Mouse (Mus musculus) ES-CJ7 (cell line): ENCODE data around the gene Sept5.

ENCODE experiments used
- DNase-seq: peaks from one replicate; pipeline ENCODE4 v3.0.0; 2011; ENCODE audit warnings: low read depth, low spot score

Gene Sept5

DNA sequence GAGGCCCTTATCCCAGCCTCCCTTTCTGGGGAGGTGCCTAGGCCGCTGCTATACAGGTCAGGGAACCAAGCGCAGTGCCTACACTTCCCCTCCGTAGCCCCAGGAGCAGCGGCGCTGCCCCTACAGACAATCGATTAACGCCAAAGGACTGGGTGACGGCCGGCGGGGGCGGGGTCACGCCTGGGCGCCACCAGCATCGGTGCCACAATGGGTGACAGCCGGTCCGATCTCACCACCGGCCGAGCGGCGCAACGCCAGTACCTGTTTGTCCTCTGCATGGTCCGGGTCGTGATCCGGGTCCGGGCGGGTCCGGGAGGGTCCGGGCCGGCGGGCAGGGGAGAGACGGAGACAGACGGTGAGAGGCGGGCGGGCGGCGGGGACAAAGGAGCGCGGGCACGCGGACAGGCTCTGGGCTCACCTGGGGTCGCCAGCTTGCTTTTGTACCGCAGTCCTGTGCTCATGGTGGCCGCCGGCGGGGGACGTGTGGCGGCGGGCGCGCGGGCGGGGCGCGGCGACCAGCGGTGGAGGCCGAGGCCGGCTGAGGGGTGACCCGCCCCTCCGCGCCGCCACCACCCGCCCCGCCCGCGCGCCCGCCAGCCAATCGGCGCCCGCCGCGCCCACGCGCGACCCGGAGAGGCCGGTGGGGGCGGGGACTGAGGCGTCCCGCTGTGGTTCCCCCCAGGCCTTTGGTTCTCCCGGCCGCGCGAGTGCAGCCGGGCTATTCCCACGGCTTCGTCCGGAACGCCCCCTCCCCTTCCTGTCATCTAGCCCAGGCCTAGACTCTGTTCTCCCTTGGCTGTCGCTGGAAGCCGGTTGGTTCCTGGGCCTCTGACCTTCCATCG is at the start of gene Sept5:
Sept5 (minus strand) TSS at position 565 of the 842 bp plus-strand sequence.
- no peak for DNase-seq

DNA sequence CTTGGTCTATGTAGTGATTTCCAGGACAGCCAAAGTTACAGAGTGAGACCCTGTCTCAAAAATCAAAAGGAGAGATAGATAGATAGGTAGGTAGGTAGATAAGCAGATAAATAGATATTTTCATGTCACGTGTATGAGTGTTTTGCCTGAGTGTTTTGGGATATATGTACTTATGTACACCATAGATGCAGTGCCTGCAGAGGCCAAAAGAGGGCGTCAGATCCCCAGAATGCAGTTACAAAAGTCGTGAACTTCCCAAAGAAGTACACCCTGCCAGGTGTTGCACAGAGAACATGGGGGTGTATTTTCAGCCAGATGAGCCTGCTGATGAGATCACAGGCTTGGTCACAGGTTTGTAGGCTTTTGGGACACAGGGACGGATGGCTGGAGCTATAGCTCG is 49.4 kb upstream of the Sept5 start:
- peak; percentile 66 for DNase-seq

GRCm38 (mm10) chr16:18677746-18678679 is 48.3 kb upstream of the Sept5 start:
- peak; percentile 87 for DNase-seq

DNA sequence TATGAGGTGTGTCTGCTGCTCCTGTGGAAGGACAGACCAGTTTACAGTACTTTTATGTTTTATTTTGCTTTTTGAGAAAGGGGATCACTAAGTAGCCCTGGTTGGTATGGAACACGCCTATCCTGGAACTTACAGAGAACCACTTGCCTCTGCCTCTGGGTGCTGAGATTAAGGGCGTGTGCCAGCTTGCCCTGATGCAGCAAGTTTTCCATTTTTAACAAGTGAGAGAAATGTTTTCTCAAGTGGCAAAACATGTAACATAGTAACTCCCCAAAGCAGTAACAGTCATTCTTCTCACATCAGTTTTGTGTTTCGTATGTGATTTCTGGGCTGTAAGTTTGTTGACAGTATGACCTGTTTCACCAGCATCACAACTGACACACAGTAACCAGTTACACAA is 43.3 kb upstream of the Sept5 start:
- no peak for DNase-seq

DNA sequence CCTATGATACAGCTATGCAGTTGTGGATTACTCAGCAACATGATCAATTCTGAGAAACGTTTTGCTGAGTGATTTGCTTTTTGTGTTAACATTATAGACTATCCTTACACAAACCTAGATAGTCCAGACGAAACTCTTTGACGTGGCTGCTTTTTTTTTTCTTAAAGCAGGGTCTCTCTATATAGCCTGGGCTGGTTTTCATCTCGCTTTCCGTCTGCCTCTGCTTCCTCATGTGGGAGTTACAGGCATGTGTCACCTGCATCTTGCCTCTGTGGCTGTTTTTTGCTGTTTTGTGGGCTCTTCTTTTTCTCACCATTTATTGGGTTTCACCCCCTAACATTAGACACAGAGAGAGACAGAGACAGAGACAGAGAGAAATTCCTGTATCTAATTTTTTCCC is 42.3 kb upstream of the Sept5 start:
- DNase-seq = no peak

GRCm38 (mm10) chr16:18669914-18670313 is 40.2 kb upstream of the Sept5 start:
- no peak for DNase-seq

- no peak for DNase-seq
Observed at GRCm38 (mm10) chr16:18658597-18658996, 28.8 kb upstream of the Sept5 start.

DNA sequence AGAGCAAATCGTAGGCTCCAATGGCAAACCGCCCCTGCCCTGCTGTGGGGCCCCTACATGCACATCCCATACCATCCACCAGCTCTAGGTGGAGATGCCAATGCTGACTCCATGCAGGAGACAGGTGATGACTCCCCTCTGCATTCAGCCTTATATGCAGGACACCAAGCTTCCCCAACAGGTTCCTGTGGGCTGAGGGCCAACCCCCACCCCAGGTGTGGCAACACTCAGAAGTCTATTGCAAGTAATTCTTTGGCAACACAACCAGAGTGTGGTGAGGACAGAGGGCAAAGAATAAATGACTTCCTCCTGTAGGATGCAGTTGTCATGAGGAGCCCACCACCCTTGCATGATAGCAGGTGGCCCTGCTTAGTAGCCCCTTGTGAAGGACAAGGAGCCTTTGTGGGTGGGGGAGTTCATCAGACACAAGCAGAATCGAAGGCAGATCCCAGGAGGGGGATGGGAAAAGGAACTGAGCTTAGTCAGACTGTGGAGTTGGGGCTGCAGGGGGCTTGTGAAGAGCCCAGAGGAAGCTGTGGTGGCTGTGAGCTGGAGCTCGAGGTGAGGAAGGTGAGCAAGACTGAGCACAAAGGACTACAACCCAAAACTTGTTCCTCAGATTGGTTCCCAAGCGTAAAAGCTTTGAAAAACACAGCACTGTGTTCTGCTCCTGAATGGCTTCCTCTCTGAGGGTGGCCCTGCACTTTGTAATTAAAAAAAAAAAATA is 25.8 kb upstream of the Sept5 start:
- DNase-seq = no peak

GRCm38 (mm10) chr16:18653290-18654160 is 23.8 kb upstream of the Sept5 start:
- peak; percentile 63 for DNase-seq

DNA sequence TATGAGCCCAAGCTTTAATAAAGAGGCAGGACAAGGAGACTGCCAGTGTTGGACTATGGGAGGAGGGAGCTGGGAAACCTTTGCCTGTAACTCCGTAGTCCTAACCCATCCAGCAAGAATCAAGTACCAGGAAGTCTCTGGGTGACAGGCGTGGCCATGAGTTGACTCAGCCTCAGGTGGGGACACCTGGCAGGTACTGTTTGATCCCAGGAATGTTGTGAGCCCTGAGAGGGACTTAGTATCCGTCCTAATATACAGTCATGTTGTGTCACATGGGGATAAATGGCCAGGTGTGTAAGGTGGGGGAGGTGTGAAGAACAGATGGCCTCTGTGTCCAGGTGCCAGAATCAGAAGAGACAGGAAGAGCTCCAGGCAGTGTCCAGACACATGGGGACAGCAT is 19.4 kb upstream of the Sept5 start:
- DNase-seq = no peak

GRCm38 (mm10) chr16:18645329-18645728 is 15.6 kb upstream of the Sept5 start:
- DNase-seq = no peak

- no peak for DNase-seq
Observed at GRCm38 (mm10) chr16:18644485-18644884, 14.7 kb upstream of the Sept5 start.

DNA sequence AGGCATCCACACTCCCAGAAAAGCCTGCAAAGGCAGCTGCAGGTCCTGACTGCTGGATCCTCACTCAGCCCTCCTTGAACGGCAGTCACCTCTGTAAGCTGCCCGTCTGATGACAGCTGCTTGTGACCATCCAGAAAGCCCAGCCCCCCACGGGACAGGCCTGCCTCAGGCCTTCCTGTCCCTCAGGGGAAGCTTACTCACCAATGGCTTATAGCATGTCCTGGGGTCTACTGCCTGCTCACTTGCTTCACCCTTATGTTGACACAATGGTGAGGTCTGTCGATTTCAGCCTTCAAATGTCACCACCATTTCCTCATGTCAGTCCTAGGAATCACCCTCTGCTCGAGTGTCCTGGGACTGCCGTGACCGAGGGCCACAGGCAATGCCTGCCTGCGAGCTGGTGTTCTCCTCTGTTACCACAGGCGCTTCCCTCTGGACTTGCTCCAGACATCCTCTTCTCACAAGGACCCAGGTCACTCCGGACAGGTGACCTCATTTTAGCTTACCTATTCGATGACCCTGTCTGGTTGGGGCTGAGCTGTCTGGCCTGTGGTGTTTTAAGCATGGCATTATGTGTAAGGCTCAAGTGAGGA is 13.7 kb upstream of the Sept5 start:
- no peak for DNase-seq

DNA sequence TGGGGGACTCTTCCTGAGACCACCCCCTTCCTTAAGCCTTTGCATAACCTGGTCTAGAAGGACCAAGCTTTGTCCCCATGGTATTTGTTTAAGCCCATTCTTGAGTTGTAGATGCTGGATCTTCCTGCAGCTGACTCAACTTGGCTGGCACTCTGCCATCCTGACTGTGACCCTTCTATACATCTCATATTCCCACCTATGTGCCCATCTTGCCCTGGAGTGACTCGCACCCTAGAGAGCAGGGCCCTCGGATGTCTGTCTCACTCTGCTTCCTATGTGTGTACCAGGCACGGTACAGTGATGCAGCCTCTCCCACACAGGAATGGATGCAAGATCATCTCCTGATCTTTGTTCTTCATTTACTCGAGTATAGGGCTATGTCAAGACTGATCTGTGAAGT is 13.1 kb upstream of the Sept5 start:
- DNase-seq = no peak

- DNase-seq = no peak
Observed at GRCm38 (mm10) chr16:18642291-18642690, 12.5 kb upstream of the Sept5 start.

- no peak for DNase-seq
Observed at GRCm38 (mm10) chr16:18639382-18639929, 9.7 kb upstream of the Sept5 start.

GRCm38 (mm10) chr16:18638396-18638795 is 8.6 kb upstream of the Sept5 start:
- DNase-seq = no peak

- DNase-seq = no peak
Observed at GRCm38 (mm10) chr16:18636804-18637203, 7.0 kb upstream of the Sept5 start.

- DNase-seq = no peak
Observed at GRCm38 (mm10) chr16:18636401-18636800, 6.6 kb upstream of the Sept5 start.

DNA sequence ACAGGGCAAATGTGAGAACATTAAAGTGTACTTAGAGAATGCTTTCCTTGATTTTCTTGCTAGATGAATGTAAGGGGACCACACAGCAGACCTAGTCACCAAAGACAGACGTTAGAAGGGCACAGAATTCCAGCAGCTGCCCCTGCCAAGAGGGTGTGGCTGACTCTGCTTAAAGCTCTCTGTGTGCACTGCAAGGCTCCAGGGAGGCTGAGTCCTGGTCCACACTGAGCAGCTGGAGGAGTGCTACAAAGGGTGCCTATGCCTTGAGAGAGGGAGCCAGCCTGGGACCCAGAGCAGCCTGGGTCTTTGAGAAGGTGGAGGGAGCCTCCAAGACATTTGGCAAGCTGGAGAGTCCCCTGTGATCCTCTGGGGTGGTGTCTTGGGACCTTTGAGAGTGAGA is 3.6 kb upstream of the Sept5 start:
- DNase-seq = no peak
